Mouse (Mus musculus) liver, adult (tissue): ENCODE results near the gene Slc22a22.

ENCODE experiments used
- GATA4 ChIP-seq: IDR thresholded peaks from 2 replicates; pipeline ENCODE4 v1.6.1; 2014; ENCODE audit warnings: mild to moderate bottlenecking, low read length; ENCODE audit not compliant: insufficient replicate concordance

Gene Slc22a22

DNA sequence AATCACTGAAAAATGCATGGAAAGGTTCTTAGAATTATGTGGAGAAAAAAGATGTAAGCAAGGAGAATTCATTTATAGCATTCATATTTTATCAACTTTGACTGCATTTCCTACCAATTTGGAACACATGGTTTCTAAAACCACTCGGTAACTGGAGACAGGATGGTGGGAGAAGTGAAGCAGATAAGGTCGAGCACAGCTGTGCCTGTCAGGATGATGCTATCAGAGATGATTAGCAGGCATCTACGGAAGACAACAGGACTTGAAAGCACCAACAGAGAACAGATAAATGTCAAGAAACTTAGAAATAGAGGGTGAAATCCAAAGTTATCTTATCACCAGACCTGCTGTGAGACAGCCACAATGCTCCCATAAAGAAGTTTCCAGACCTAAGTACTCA, 272.1 kb downstream of the Slc22a22 start:
- no peak for TF ChIP-seq GATA4

DNA sequence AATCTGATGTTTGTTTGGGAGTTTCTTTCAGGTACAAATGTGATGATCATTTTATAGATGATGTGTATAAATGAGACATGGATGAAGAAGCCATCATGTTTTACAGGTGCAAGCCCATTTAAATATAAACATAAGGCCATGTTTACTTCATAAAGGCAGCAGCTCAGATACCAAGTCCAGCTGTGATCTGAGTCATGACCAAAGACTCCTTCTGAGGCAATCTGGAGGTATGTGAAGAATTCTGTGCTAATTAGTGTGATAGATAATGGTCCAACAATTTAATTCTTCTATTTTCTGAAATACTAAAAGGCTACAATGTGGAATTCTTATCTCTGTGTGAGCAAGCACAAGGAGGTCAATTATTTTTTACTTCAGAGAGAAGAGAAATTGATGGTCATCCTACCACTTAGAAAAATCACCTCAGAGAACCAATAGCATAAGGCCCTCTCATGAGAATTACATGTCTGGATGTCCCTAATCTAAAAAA, 272.9 kb downstream of the Slc22a22 start:
- TF ChIP-seq GATA4: no peak
